Mouse (Mus musculus) midbrain, postnatal 0 days (tissue): ENCODE measurements around the gene Cdip1. TPM values are rescaled to one million over a fixed set of nuclear protein-coding genes. Genes with fewer than 3 reads are reported as not detected.

ENCODE experiments used
- ATAC-seq: fragments of 200-750 bp; cut with Nextera tagmentation; 2 replicates; pipeline ENCODE4 v1.8.0; 2017; ENCODE audit warnings: moderate number of reproducible peaks, mild to moderate bottlenecking, moderate TSS enrichment, moderate library complexity; ENCODE audit not compliant: low FRiP score
- DNase-seq: peaks from one replicate; pipeline ENCODE4 v3.0.0-alpha.2; 2015; ENCODE audit warnings: low spot score
- H3K27ac ChIP-seq: fragments of 300-500 bp; sonication (generic); 2 replicates; pipeline ENCODE4 v1.5.1; 2014; ENCODE audit warnings: low read depth, mild to moderate bottlenecking, low read length, mixed read lengths
- H3K27me3 ChIP-seq: fragments of 300-500 bp; sonication (generic); 2 replicates; pipeline ENCODE4 v1.6.1; 2014; ENCODE audit warnings: low read length, control low read depth, mixed read lengths; ENCODE audit not compliant: insufficient read depth
- H3K36me3 ChIP-seq: fragments of 300-500 bp; sonication (generic); 2 replicates; pipeline ENCODE4 v1.6.1; 2014; ENCODE audit warnings: low read length, control low read depth, mixed read lengths; ENCODE audit not compliant: insufficient read depth
- H3K4me1 ChIP-seq: fragments of 300-500 bp; sonication (generic); 2 replicates; pipeline ENCODE4 v1.6.1; 2014; ENCODE audit warnings: mild to moderate bottlenecking, control low read depth, antibody characterized with exemption, low read length, mixed read lengths; ENCODE audit not compliant: insufficient read depth
- H3K4me2 ChIP-seq: fragments of 300-500 bp; sonication (generic); 2 replicates; pipeline ENCODE4 v1.6.1; 2014; ENCODE audit warnings: low read depth, mild to moderate bottlenecking, low read length, mixed read lengths; ENCODE audit not compliant: poor library complexity, severe bottlenecking
- H3K4me3 ChIP-seq: fragments of 300-500 bp; sonication (generic); 2 replicates; pipeline ENCODE4 v1.5.1; 2014; ENCODE audit warnings: low read depth, mild to moderate bottlenecking, low read length, moderate library complexity
- H3K9ac ChIP-seq: fragments of 300-500 bp; sonication (generic); replicated peaks from 2 replicates; pipeline ENCODE4 v1.6.1; 2014; ENCODE audit warnings: mild to moderate bottlenecking, low read length, moderate library complexity, mixed read lengths; ENCODE audit not compliant: poor library complexity, severe bottlenecking
- H3K9me3 ChIP-seq: fragments of 300-500 bp; sonication (generic); 2 replicates; pipeline ENCODE4 v1.6.1; 2016; ENCODE audit warnings: low read length, control low read depth
- CTCF ChIP-seq: IDR thresholded peaks from 2 replicates; pipeline ENCODE4 v1.5.1; 2016; ENCODE audit warnings: antibody characterized with exemption, mild to moderate bottlenecking
- WGBS: fragments of 180-500 bp; shearing (Covaris S2); extraction: QIAGEN DNeasy Blood & Tissue Kit; methylation state at CpG from one replicate; pipeline ENCODE4 v1.1.7; 2014; 5-methylcytosine and 5-hydroxymethylcytosine counted together
- polyA plus RNA-seq: library from polyadenylated mRNA; unstranded; fragments of >200 nt; fragmentation: Nextera tagmentation; extraction: Ambion mirVana; gene quantifications from 2 replicates; pipeline ENCODE4 v1.2.1, GENCODE M21; 2015
- total RNA-seq: library from RNA; depleted of rRNA; stranded (reverse); fragments of >200 nt; gene quantifications from 2 replicates; pipeline ENCODE4 v1.2.3, GENCODE M21; 2014

Gene Cdip1
- total and polyA plus RNA-seq, 2 experiments from 2014 or later = 130 to 131 TPM

GRCm38 (mm10) chr16:4718753-4719518 is 71.2 kb downstream of the Cdip1 start, which contains the start of gene Nmral1:
TSS of gene Nmral1 (minus strand) at chr16:4719356.
- peak within 1 kb of the TSS; percentile 85 for H3K9ac ChIP-seq
- TF ChIP-seq CTCF = no peak
- no peaks in the 10 kb centered on the region for H3K27me3 ChIP-seq
- H3K4me2 ChIP-seq = peak within 1 kb of the TSS; percentile 73
- H3K4me1 ChIP-seq = no peaks in the 10 kb centered on the region
- DNase-seq = peak; percentile 79
- H3K27ac ChIP-seq = peak within 1 kb of the TSS; percentile 74
- ATAC-seq = peak; percentile 84
- H3K36me3 ChIP-seq = peaks cover 10% of the 10 kb centered on the region
- H3K9me3 ChIP-seq = no peaks in the 10 kb centered on the region
- H3K4me3 ChIP-seq = peak within 1 kb of the TSS; percentile 62
- WGBS = 13% methylated on average over 33 of the region's 33 CpGs

- WGBS = 75% methylated on average over 3 of the region's 3 CpGs
- Histone ChIP-seq H3K4me2 (peak overlapping the region; percentile 73), H3K4me1 (no peaks in the 10 kb centered on the region), H3K9ac (no peak overlapping the region), H3K27me3 (no peaks in the 10 kb centered on the region), H3K9me3 (no peaks in the 10 kb centered on the region), H3K27ac (no peak overlapping the region), H3K36me3 (peaks cover 13% of the 10 kb centered on the region), H3K4me3 (peak overlapping the region; percentile 62; the same call in 1 of the 2 replicates)
- no peak for TF ChIP-seq CTCF
- ATAC-seq = no peak
- DNase-seq = no peak
These were observed 72.2 kb downstream of the Cdip1 start for GRCm38 (mm10) chr16:4717866-4718265.

- no peak overlapping the region for H3K4me3 ChIP-seq
- H3K36me3 ChIP-seq = peaks cover 24% of the 10 kb centered on the region
- WGBS = 90% methylated on average over 17 of the region's 17 CpGs
- DNase-seq (no peak), ATAC-seq (no peak)
- H3K4me1 ChIP-seq = no peaks in the 10 kb centered on the region
- no peaks in the 10 kb centered on the region for H3K9me3 ChIP-seq
- no peak overlapping the region for H3K9ac ChIP-seq
- H3K4me2 ChIP-seq = no peak overlapping the region
- TF ChIP-seq CTCF = no peak
- no peak overlapping the region for H3K27ac ChIP-seq
- no peaks in the 10 kb centered on the region for H3K27me3 ChIP-seq
These were observed 76.0 kb downstream of the Cdip1 start for GRCm38 (mm10) chr16:4713861-4714710.

- Histone ChIP-seq H3K9ac (no peak overlapping the region), H3K27me3 (no peaks in the 10 kb centered on the region), H3K9me3 (no peaks in the 10 kb centered on the region), H3K4me1 (no peaks in the 10 kb centered on the region), H3K36me3 (peaks cover 48% of the 10 kb centered on the region), H3K27ac (no peak overlapping the region), H3K4me2 (no peak overlapping the region), H3K4me3 (no peak overlapping the region)
- DNase-seq = no peak
- WGBS = 93% methylated on average over 4 of the region's 4 CpGs
- no peak for TF ChIP-seq CTCF
- no peak for ATAC-seq
These were observed 78.9 kb downstream of the Cdip1 start for GRCm38 (mm10) chr16:4711173-4711572.

GRCm38 (mm10) chr16:4705541-4705940 is 84.6 kb downstream of the Cdip1 start:
- Histone ChIP-seq H3K27me3 (no peaks in the 10 kb centered on the region), H3K4me3 (no peak overlapping the region), H3K9me3 (no peaks in the 10 kb centered on the region), H3K4me1 (no peaks in the 10 kb centered on the region), H3K4me2 (no peak overlapping the region), H3K9ac (no peak overlapping the region), H3K36me3 (peaks cover 67% of the 10 kb centered on the region), H3K27ac (no peak overlapping the region)
- DNase-seq (no peak), ATAC-seq (no peak)
- TF ChIP-seq CTCF = no peak
- 72% methylated on average over 4 of the region's 4 CpGs for WGBS

- no peaks in the 10 kb centered on the region for H3K4me1 ChIP-seq
- ATAC-seq (no peak), DNase-seq (no peak)
- no peak overlapping the region for H3K4me3 ChIP-seq
- peaks cover 69% of the 10 kb centered on the region for H3K36me3 ChIP-seq
- H3K27ac ChIP-seq = no peak overlapping the region
- 64% methylated on average over 1 of the region's 1 CpGs for WGBS
- H3K9me3 ChIP-seq = no peaks in the 10 kb centered on the region
- H3K27me3 ChIP-seq = no peaks in the 10 kb centered on the region
- no peak for TF ChIP-seq CTCF
- no peak overlapping the region for H3K9ac ChIP-seq
- H3K4me2 ChIP-seq = no peak overlapping the region
These were observed 87.4 kb downstream of the Cdip1 start for GRCm38 (mm10) chr16:4702646-4703045.
